Mouse (Mus musculus) embryonic fibroblast, embryonic 13.5 days (primary cell): ENCODE measurements around the gene Dmbx1.

Experiments
- CTCF ChIP-seq: IDR thresholded peaks from 2 replicates; pipeline ENCODE4 v1.5.1; 2011; ENCODE audit warnings: mild to moderate bottlenecking, control low read depth, low read length, moderate library complexity, borderline replicate concordance; ENCODE audit not compliant: insufficient read depth
- POLR2A ChIP-seq: IDR thresholded peaks from 2 replicates; pipeline ENCODE4 v1.6.1; 2011; ENCODE audit warnings: low read depth, mild to moderate bottlenecking, control low read depth, low read length, moderate library complexity

GRCm38 (mm10) chr4:115954656-115955493, 15.1 kb upstream of the Dmbx1 start:
- no peak for TF ChIP-seq CTCF
- TF ChIP-seq POLR2A: no peak
